ENCODE assay signal across 23 mouse cellular contexts in genomic region chr17:64577485-64577884, GRCm38 (mm10). TPM values are rescaled to one million over a fixed set of nuclear protein-coding genes. Genes with fewer than 3 reads are reported as not detected.
DNase-seq lines count a peak whose midpoint lies in the region; ATAC-seq and TF ChIP-seq lines count a peak whose summit lies in the region.
"Had no signal": no experiment of that assay in that cellular context is flagged by ENCODE, and none has a peak within 500 bp of the region (broad histone marks: within the 10 kb centered on the region; RNA-seq: fewer than 3 reads in every experiment).

No protein-coding gene starts in this region.

- no peak overlapping the region for H3K4me2 ChIP-seq in midbrain, embryonic 12.5 days (replicated peaks)
- no peak overlapping the region for H3K4me2 ChIP-seq in midbrain, embryonic 15.5 days
- H3K4me2 ChIP-seq in stomach, embryonic 16.5 days (ENCODE audit: low read depth, low read length), result 0 out of 2 replicates have a peak overlapping the region, but pooled peaks have one; percentile 0
- no peak overlapping the region for H3K4me2 ChIP-seq in hindbrain, embryonic 14.5 days (replicated peaks)
- H3K4me2 ChIP-seq: embryonic facial prominence, embryonic 12.5 days; forebrain, embryonic 13.5 days; forebrain, embryonic 15.5 days had no signal

- H3K4me3 ChIP-seq in liver, adult 2 months (ENCODE audit: insufficient read depth, low read depth, low read length), result no peak overlapping the region
- no peak overlapping the region for H3K4me3 ChIP-seq in midbrain, embryonic 12.5 days
- H3K4me3 ChIP-seq in midbrain, embryonic 15.5 days, result no peak overlapping the region
- H3K4me3 ChIP-seq in olfactory bulb, adult 2 months (ENCODE audit: insufficient read depth, low read depth, low read length), result no peak overlapping the region
- no peak overlapping the region for H3K4me3 ChIP-seq in stomach, embryonic 16.5 days (replicated peaks; ENCODE audit: low read length)
- no peak overlapping the region for H3K4me3 ChIP-seq in hindbrain, embryonic 14.5 days (replicated peaks; ENCODE audit: low read length)
- H3K4me3 ChIP-seq: embryonic facial prominence, embryonic 10.5 days; embryonic facial prominence, embryonic 12.5 days; forebrain, embryonic 13.5 days; forebrain, embryonic 15.5 days had no signal

- no peaks in the 10 kb centered on the region for H3K36me3 ChIP-seq in liver, adult 2 months (ENCODE audit: control insufficient read depth, insufficient read depth, low read length)
- H3K36me3 ChIP-seq in midbrain, embryonic 12.5 days, result no peaks in the 10 kb centered on the region
- no peaks in the 10 kb centered on the region for H3K36me3 ChIP-seq in midbrain, embryonic 15.5 days (replicated peaks)
- no peaks in the 10 kb centered on the region for H3K36me3 ChIP-seq in stomach, embryonic 16.5 days (ENCODE audit: control insufficient read depth, insufficient read depth, low read length)
- H3K36me3 ChIP-seq in hindbrain, embryonic 14.5 days (replicated peaks; ENCODE audit: control insufficient read depth, insufficient read depth), result no peaks in the 10 kb centered on the region
- H3K36me3 ChIP-seq: embryonic facial prominence, embryonic 10.5 days; embryonic facial prominence, embryonic 12.5 days; forebrain, embryonic 15.5 days; G1E had no signal

- peaks cover 12% of the 10 kb centered on the region; the same call in 1 of the 2 replicates for H3K4me1 ChIP-seq in liver, adult 2 months (ENCODE audit: control insufficient read depth, insufficient read depth, low read length)
- H3K4me1 ChIP-seq in midbrain, embryonic 12.5 days, result no peaks in the 10 kb centered on the region; the same call in 1 of the 2 replicates
- H3K4me1 ChIP-seq in midbrain, embryonic 15.5 days, result peaks cover 4% of the 10 kb centered on the region; the same call in 1 of the 2 replicates
- H3K4me1 ChIP-seq in olfactory bulb, adult 2 months (ENCODE audit: control insufficient read depth, insufficient read depth, low read length), result no peaks in the 10 kb centered on the region
- H3K4me1 ChIP-seq in stomach, embryonic 16.5 days (ENCODE audit: control insufficient read depth, insufficient read depth, low read length), result peaks cover 10% of the 10 kb centered on the region; the same call in 1 of the 2 replicates
- peaks cover 6% of the 10 kb centered on the region; the same call in 1 of the 2 replicates for H3K4me1 ChIP-seq in hindbrain, embryonic 14.5 days (replicated peaks; ENCODE audit: control insufficient read depth, insufficient read depth, low read length)
- H3K4me1 ChIP-seq: embryonic facial prominence, embryonic 12.5 days; forebrain, embryonic 13.5 days had no signal

- no peaks in the 10 kb centered on the region for H3K9me3 ChIP-seq in midbrain, embryonic 12.5 days
- no peaks in the 10 kb centered on the region for H3K9me3 ChIP-seq in midbrain, embryonic 15.5 days
- no peaks in the 10 kb centered on the region for H3K9me3 ChIP-seq in stomach, embryonic 16.5 days (replicated peaks; ENCODE audit: control insufficient read depth, low read length)
- no peaks in the 10 kb centered on the region for H3K9me3 ChIP-seq in hindbrain, embryonic 14.5 days (ENCODE audit: control insufficient read depth, low read length)
- H3K9me3 ChIP-seq: embryonic facial prominence, embryonic 10.5 days; embryonic facial prominence, embryonic 12.5 days; forebrain, embryonic 13.5 days; forebrain, embryonic 15.5 days had no signal

- ATAC-seq in midbrain, embryonic 12.5 days (ENCODE audit: low FRiP score, low read depth), result no peak
- ATAC-seq in midbrain, embryonic 15.5 days (replicated peaks), result no peak
- ATAC-seq in stomach, embryonic 16.5 days (ENCODE audit: insufficient read depth, low FRiP score), result no peak
- ATAC-seq in hindbrain, embryonic 14.5 days (ENCODE audit: low FRiP score), result no peak
- ATAC-seq: activated CD4-positive, CD25-positive, alpha-beta regulatory T cell, adult 4 months; forebrain, embryonic 13.5 days; forebrain, embryonic 15.5 days; Patski had no signal

- peak; percentile 61 for DNase-seq in liver, adult 2 months (ENCODE audit: extremely low read depth, low read depth, low spot score)
- no peak for DNase-seq in liver
- no peak for DNase-seq in layer of hippocampus, postnatal 25 days (ENCODE audit: extremely low spot score in 1 of 2, low spot score in 1 of 2)
- no peak for DNase-seq in hindbrain, embryonic 14.5 days (ENCODE audit: low spot score)
- DNase-seq: adrenal gland, adult 8-10 months; adrenal gland, postnatal 14 days; adrenal gland, postnatal 36 days; cerebellum, adult 11-12 months; cerebellum, adult 2 months; cerebellum, adult 9-10 months; cerebellum, postnatal 25 days had no signal

- no peaks in the 10 kb centered on the region for H3K79me2 ChIP-seq in liver, adult 2 months (ENCODE audit: control insufficient read depth, insufficient read depth, low read length)

- WGBS in liver, adult 2 months, result 20% methylated on average over 5 of the region's 5 CpGs
- WGBS in midbrain, embryonic 12.5 days, result 33% methylated on average over 5 of the region's 5 CpGs
- WGBS in midbrain, embryonic 15.5 days, result 23% methylated on average over 5 of the region's 5 CpGs
- 50% methylated on average over 5 of the region's 5 CpGs for WGBS in olfactory bulb, adult 2 months
- WGBS in stomach, embryonic 16.5 days, result 33% methylated on average over 5 of the region's 5 CpGs
- WGBS in hindbrain, embryonic 14.5 days, result 42% methylated on average over 5 of the region's 5 CpGs

- no peak for TF ChIP-seq POLR2A in liver, adult 2 months (IDR thresholded peaks at IDR 0.05; ENCODE audit: extremely low read depth, insufficient read depth, low read length)
- TF ChIP-seq POLR2A in olfactory bulb, adult 2 months (IDR thresholded peaks at IDR 0.05; ENCODE audit: insufficient read depth, low read depth, low read length), result no peak

- TF ChIP-seq CTCF in liver, adult 2 months (IDR thresholded peaks at IDR 0.05; ENCODE audit: low read depth, low read length), result no peak
- TF ChIP-seq CTCF in olfactory bulb, adult 2 months (IDR thresholded peaks at IDR 0.05; ENCODE audit: insufficient read depth, low read depth, low read length), result no peak

- H3K27me3 ChIP-seq in liver, adult 2 months (ENCODE audit: control insufficient read depth, insufficient read depth, low read length), result no peaks in the 10 kb centered on the region
- H3K27me3 ChIP-seq in midbrain, embryonic 12.5 days, result no peaks in the 10 kb centered on the region
- no peaks in the 10 kb centered on the region for H3K27me3 ChIP-seq in midbrain, embryonic 15.5 days (replicated peaks)
- no peaks in the 10 kb centered on the region for H3K27me3 ChIP-seq in stomach, embryonic 16.5 days (ENCODE audit: control insufficient read depth, insufficient read depth, low read length)
- no peaks in the 10 kb centered on the region for H3K27me3 ChIP-seq in hindbrain, embryonic 14.5 days (ENCODE audit: control insufficient read depth, insufficient read depth, low read length)
- H3K27me3 ChIP-seq: CH12.LX; embryonic facial prominence, embryonic 12.5 days; forebrain, embryonic 13.5 days; forebrain, embryonic 15.5 days had no signal

- H3K27ac ChIP-seq in liver, adult 2 months (replicated peaks; ENCODE audit: insufficient read depth, low read depth, low read length), result no peak overlapping the region
- H3K27ac ChIP-seq in midbrain, embryonic 12.5 days (replicated peaks), result 0 out of 2 replicates have a peak overlapping the region, but pooled peaks have one; percentile 26
- no peak overlapping the region for H3K27ac ChIP-seq in midbrain, embryonic 15.5 days
- peak overlapping the region; percentile 57; the same call in 1 of the 2 replicates for H3K27ac ChIP-seq in olfactory bulb, adult 2 months (ENCODE audit: insufficient read depth, low read depth, low read length)
- no peak overlapping the region for H3K27ac ChIP-seq in stomach, embryonic 16.5 days (ENCODE audit: low read length)
- H3K27ac ChIP-seq in hindbrain, embryonic 14.5 days, result no peak overlapping the region
- H3K27ac ChIP-seq: embryonic facial prominence, embryonic 10.5 days; embryonic facial prominence, embryonic 12.5 days; forebrain, embryonic 13.5 days; forebrain, embryonic 15.5 days had no signal

- H3K9ac ChIP-seq in liver, adult 2 months (ENCODE audit: low read depth, low read length), result no peak overlapping the region
- no peak overlapping the region for H3K9ac ChIP-seq in midbrain, embryonic 12.5 days (replicated peaks)
- H3K9ac ChIP-seq in midbrain, embryonic 15.5 days, result no peak overlapping the region
- no peak overlapping the region for H3K9ac ChIP-seq in stomach, embryonic 16.5 days (ENCODE audit: low read length)
- no peak overlapping the region for H3K9ac ChIP-seq in hindbrain, embryonic 14.5 days
- H3K9ac ChIP-seq: embryonic facial prominence, embryonic 12.5 days; forebrain, embryonic 13.5 days; forebrain, embryonic 15.5 days had no signal

RNA-seq across cellular contexts. Expression of gene Man2a1, which starts 23.1 kb away (rescaled TPM):
- 93.6 and 109 TPM in 2 replicates for total RNA-seq in liver, adult 2 months (2014; rRNA removed)
- polyA plus RNA-seq in liver, adult 2 months (2012; rRNA removed), result 25.4 and 34.5 TPM in 2 replicates
- 6.8 and 8.0 TPM in 2 replicates for polyA plus RNA-seq in midbrain, embryonic 12.5 days (2016; fragmentation: Nextera tagmentation; extraction: Ambion mirVana)
- polyA plus RNA-seq in midbrain, embryonic 15.5 days (2015; fragmentation: Nextera tagmentation; extraction: Ambion mirVana), result 6.0 and 6.1 TPM in 2 replicates
- polyA plus RNA-seq in olfactory bulb, adult 2 months (2012; ENCODE audit: insufficient read depth, insufficient read length, low replicate concordance, missing spikeins), result not detected in 2 replicates
- polyA plus RNA-seq in stomach, embryonic 16.5 days (2015; fragmentation: Nextera tagmentation; extraction: Ambion mirVana), result 11.9 and 13.7 TPM in 2 replicates
- 10 to 100 TPM; 13.6 to 15.2 TPM for total RNA-seq in layer of hippocampus, postnatal 25 days (2021)
- 5.3 and 5.5 TPM in 2 replicates for polyA plus RNA-seq in hindbrain, embryonic 14.5 days (2014; fragmentation: Nextera tagmentation; extraction: Ambion mirVana)
- total RNA-seq: G1E had no signal
- polyA plus RNA-seq: G1E had no signal

Comparison
In these comparisons a context has a peak if more than half of its experiments do, and no peak if none do; other contexts are left out.
1. H3K27ac ChIP-seq: peak in midbrain, embryonic 12.5 days (single experiment) and olfactory bulb, adult 2 months (single experiment); none in liver, adult 2 months (single experiment), midbrain, embryonic 15.5 days (single experiment), stomach, embryonic 16.5 days (single experiment) and hindbrain, embryonic 14.5 days (single experiment).